Mouse (Mus musculus) MEL (cell line): ENCODE results near the gene Foxd1. TPM values are rescaled to one million over a fixed set of nuclear protein-coding genes. Genes with fewer than 3 reads are reported as not detected.

ENCODE experiments used
- DNase-seq: peaks from one replicate; pipeline ENCODE4 v3.0.0; 2011; ENCODE audit warnings: low read depth, low spot score
- H3K27ac ChIP-seq: 2 replicates; pipeline ENCODE4 v1.5.1; 2012; ENCODE audit warnings: low read depth, mild to moderate bottlenecking, control low read depth, low read length, moderate library complexity; ENCODE audit not compliant: control insufficient read depth
- H3K27me3 ChIP-seq, 2 experiments: fragments of 150-350 bp in 1 of 2; sonication (generic) in 1 of 2; 2 replicates each; pipeline ENCODE4 v1.6.1; 2012; ENCODE audit warnings: low read length in 2 of 2, mild to moderate bottlenecking in 2 of 2, improper control_type of control experiment in 1 of 2, moderate library complexity in 1 of 2; ENCODE audit not compliant: insufficient read depth in 2 of 2, control insufficient read depth in 1 of 2
- H3K36me3 ChIP-seq, 2 experiments: 2 replicates each; pipeline ENCODE4 v1.6.1; 2012 to 2014; ENCODE audit warnings: low read length in 2 of 2, improper control_type of control experiment in 1 of 2, inconsistent platforms in 1 of 2, mild to moderate bottlenecking in 1 of 2; ENCODE audit not compliant: insufficient read depth in 2 of 2, control insufficient read depth in 1 of 2
- H3K4me1 ChIP-seq, 2 experiments: fragments of 150-350 bp in 1 of 2; sonication (generic) in 1 of 2; 2 replicates each; pipeline ENCODE4 v1.6.1; 2012; ENCODE audit warnings: low read length in 2 of 2, improper control_type of control experiment in 1 of 2, mild to moderate bottlenecking in 1 of 2; ENCODE audit not compliant: insufficient read depth in 2 of 2, control insufficient read depth in 1 of 2
- H3K4me3 ChIP-seq, 2 experiments: fragments of 150-350 bp in 1 of 2; sonication (generic) in 1 of 2; 2 replicates each; pipeline ENCODE4 v1.5.1; 2012; ENCODE audit warnings: low read depth in 2 of 2, low read length in 2 of 2, mild to moderate bottlenecking in 2 of 2, moderate library complexity in 2 of 2, control low read depth in 1 of 2, improper control_type of control experiment in 1 of 2; ENCODE audit not compliant: control insufficient read depth in 1 of 2, insufficient read depth in 1 of 2
- H3K79me2 ChIP-seq: 2 replicates; pipeline ENCODE4 v1.6.1; 2012; ENCODE audit warnings: mild to moderate bottlenecking, low read length, moderate library complexity; ENCODE audit not compliant: control insufficient read depth, poor library complexity, insufficient read depth
- H3K9ac ChIP-seq: 2 replicates; pipeline ENCODE4 v1.6.1; 2012; ENCODE audit warnings: low read depth, mild to moderate bottlenecking, control low read depth, low read length, moderate library complexity; ENCODE audit not compliant: control insufficient read depth, poor library complexity, severe bottlenecking
- H3K9me3 ChIP-seq: fragments of 150-350 bp; sonication (generic); replicated peaks from 2 replicates; pipeline ENCODE4 v1.6.1; 2012; ENCODE audit warnings: mild to moderate bottlenecking, low read length, improper control_type of control experiment, moderate library complexity; ENCODE audit not compliant: insufficient read depth
- BHLHE40 ChIP-seq: IDR thresholded peaks from 2 replicates; pipeline ENCODE4 v1.6.1; 2012; ENCODE audit warnings: low read depth, mild to moderate bottlenecking, inconsistent platforms, low read length, improper control_type of control experiment, borderline replicate concordance
- CTCF ChIP-seq, 3 experiments: IDR thresholded peaks in 2 of 3; conservative IDR thresholded peaks in 1 of 3; 2 replicates each; pipeline ENCODE4 v1.5.1; 2011 to 2012; ENCODE audit warnings: low read length in 3 of 3, low read depth in 2 of 3, mild to moderate bottlenecking in 2 of 3, improper control_type of control experiment in 1 of 3, inconsistent platforms in 1 of 3, mixed read lengths in 1 of 3, moderate library complexity in 1 of 3; ENCODE audit not compliant: control insufficient read depth in 1 of 3, insufficient read depth in 1 of 3, poor library complexity in 1 of 3, severe bottlenecking in 1 of 3
- E2F4 ChIP-seq: IDR thresholded peaks from 2 replicates; pipeline ENCODE4 v1.6.1; 2011; ENCODE audit warnings: low read depth, low read length, improper control_type of control experiment, borderline replicate concordance
- JUND ChIP-seq: IDR thresholded peaks from 2 replicates; pipeline ENCODE4 v1.6.1; 2011; ENCODE audit warnings: low read depth, mild to moderate bottlenecking, improper control_type of control experiment, low read length
- KAT2A ChIP-seq: conservative IDR thresholded peaks from 2 replicates; pipeline ENCODE4 v1.6.1; 2012; ENCODE audit warnings: low read depth, low read length, improper control_type of control experiment, inconsistent platforms
- MAFK ChIP-seq: IDR thresholded peaks from 2 replicates; pipeline ENCODE4 v1.6.1; 2011; ENCODE audit warnings: low read depth, mild to moderate bottlenecking, low read length, improper control_type of control experiment, borderline replicate concordance
- MAX ChIP-seq: IDR thresholded peaks from 2 replicates; pipeline ENCODE4 v1.6.1; 2011; ENCODE audit warnings: low read length, improper control_type of control experiment
- MEF2A ChIP-seq: IDR thresholded peaks from 2 replicates; pipeline ENCODE4 v1.6.1; 2014; ENCODE audit warnings: low read depth, mild to moderate bottlenecking, inconsistent platforms, low read length, improper control_type of control experiment; ENCODE audit not compliant: poor library complexity, insufficient replicate concordance, severe bottlenecking; ENCODE audit errors: extremely low read depth
- MXI1 ChIP-seq: IDR thresholded peaks from 2 replicates; pipeline ENCODE4 v1.6.1; 2011; ENCODE audit warnings: mild to moderate bottlenecking, low read depth, low read length, improper control_type of control experiment
- MYB ChIP-seq: IDR thresholded peaks from 2 replicates; pipeline ENCODE4 v1.6.1; 2011; ENCODE audit warnings: mild to moderate bottlenecking, low read depth, low read length, improper control_type of control experiment
- NELFE ChIP-seq: IDR thresholded peaks from 2 replicates; pipeline ENCODE4 v1.6.1; 2011; ENCODE audit warnings: low read depth, low read length, improper control_type of control experiment
- NRF1 ChIP-seq: IDR thresholded peaks from 2 replicates; pipeline ENCODE4 v1.6.1; 2014; ENCODE audit warnings: low read depth, mild to moderate bottlenecking, inconsistent platforms, low read length, improper control_type of control experiment, moderate library complexity; ENCODE audit not compliant: poor library complexity, insufficient read depth, severe bottlenecking
- POLR2A ChIP-seq, 2 experiments: IDR thresholded peaks; 2 replicates each; pipeline ENCODE4 v1.6.1; 2011 to 2012; ENCODE audit warnings: low read length in 2 of 2, mild to moderate bottlenecking in 2 of 2, control low read depth in 1 of 2, improper control_type of control experiment in 1 of 2, low read depth in 1 of 2, moderate library complexity in 1 of 2; ENCODE audit not compliant: control insufficient read depth in 1 of 2, insufficient read depth in 1 of 2, poor library complexity in 1 of 2
- POLR2AphosphoS2 ChIP-seq: IDR thresholded peaks from 2 replicates; pipeline ENCODE4 v1.6.1; 2011; ENCODE audit warnings: low read length, improper control_type of control experiment
- RAD21 ChIP-seq: IDR thresholded peaks from 2 replicates; pipeline ENCODE4 v1.6.1; 2011; ENCODE audit warnings: mild to moderate bottlenecking, low read depth, low read length, improper control_type of control experiment
- RCOR1 ChIP-seq: IDR thresholded peaks from 2 replicates; pipeline ENCODE4 v1.6.1; 2012; ENCODE audit warnings: low read depth, mild to moderate bottlenecking, inconsistent platforms, low read length, improper control_type of control experiment
- SMC3 ChIP-seq: IDR thresholded peaks from 2 replicates; pipeline ENCODE4 v1.6.1; 2011; ENCODE audit warnings: low read depth, low read length, improper control_type of control experiment
- TAL1 ChIP-seq: IDR thresholded peaks from 2 replicates; pipeline ENCODE4 v1.6.1; 2012; ENCODE audit warnings: mild to moderate bottlenecking, inconsistent platforms, low read length, moderate library complexity, mixed read lengths
- TBP ChIP-seq: IDR thresholded peaks from 2 replicates; pipeline ENCODE4 v1.8.0; 2011; ENCODE audit warnings: low read depth, low read length, improper control_type of control experiment
- UBTF ChIP-seq: IDR thresholded peaks from 2 replicates; pipeline ENCODE4 v1.6.1; 2012; ENCODE audit warnings: low read depth, mild to moderate bottlenecking, inconsistent platforms, low read length, improper control_type of control experiment, moderate library complexity, borderline replicate concordance; ENCODE audit not compliant: insufficient read depth
- ZC3H11A ChIP-seq: IDR thresholded peaks from 2 replicates; pipeline ENCODE4 v1.6.1; 2012; ENCODE audit warnings: low read depth, mild to moderate bottlenecking, inconsistent platforms, low read length, improper control_type of control experiment
- ZNF384 ChIP-seq: IDR thresholded peaks from 2 replicates; pipeline ENCODE4 v1.6.1; 2012; ENCODE audit warnings: low read depth, mild to moderate bottlenecking, inconsistent platforms, low read length, improper control_type of control experiment
- polyA plus RNA-seq, 2 experiments: library from polyadenylated mRNA; stranded (reverse) in 1 of 2; unstranded in 1 of 2; fragments of >175 nt in 1 of 2; fragments of >200 nt in 1 of 2; gene quantifications; 2 replicates each; pipeline versions ENCODE4 v1.2.1 to v1.2.4; 2012; ENCODE audit warnings: low replicate concordance in 2 of 2, low read depth in 1 of 2; ENCODE audit not compliant: insufficient read length in 2 of 2, insufficient read depth in 1 of 2, missing spikeins in 1 of 2
- total RNA-seq: library from RNA; depleted of rRNA; stranded (reverse); fragments of 300-350 nt; gene quantifications from 2 replicates; pipeline ENCODE4 v1.2.3, GENCODE M21; 2012

The Foxd1 gene
- total and polyA plus RNA-seq, 3 experiments = not detected

- no peak overlapping the region; the same call in 1 of the 2 replicates for H3K27ac ChIP-seq
- peaks cover 48 to 60% of the 10 kb centered on the region in 2 experiments for H3K36me3 ChIP-seq
- TF ChIP-seq RCOR1 (0 out of 2 replicates have a peak, but pooled peaks have one; percentile 20), TBP (no peak)
- no peaks in the 10 kb centered on the region for H3K27me3 ChIP-seq
- H3K4me3 ChIP-seq = peak overlapping the region in 1 of 2 experiments; percentile 90; a peak in 1 of 4 replicates
- DNase-seq = peak; percentile 62
- peak overlapping the region; percentile 59 for H3K9ac ChIP-seq
- H3K79me2 ChIP-seq = peaks cover 47% of the 10 kb centered on the region
- no peaks in the 10 kb centered on the region for H3K9me3 ChIP-seq
- H3K4me1 ChIP-seq = peaks cover 9 to 20% of the 10 kb centered on the region in 2 experiments
Measured at GRCm38 (mm10) chr13:98313631-98314030, 40.4 kb upstream of the Foxd1 start.

GRCm38 (mm10) chr13:98315124-98315523, 38.9 kb upstream of the Foxd1 start:
- TF ChIP-seq MXI1 (0 out of 2 replicates have a peak, but pooled peaks have one; percentile 12), TAL1 (no peak), UBTF (no peak), MAX (0 out of 2 replicates have a peak, but pooled peaks have one; percentile 18), NELFE (peak; percentile 23; the same call in 1 of the 2 replicates), POLR2AphosphoS2 (peak; percentile 17; the same call in 1 of the 2 replicates)
- H3K4me1 ChIP-seq = peaks cover 9 to 21% of the 10 kb centered on the region in 2 experiments
- H3K9me3 ChIP-seq = no peaks in the 10 kb centered on the region
- DNase-seq = no peak
- peak overlapping the region; percentile 56 to 90 for H3K4me3 ChIP-seq
- H3K9ac ChIP-seq = peak overlapping the region; percentile 98
- H3K27me3 ChIP-seq = no peaks in the 10 kb centered on the region
- peak overlapping the region; percentile 40; the same call in 1 of the 2 replicates for H3K27ac ChIP-seq
- H3K36me3 ChIP-seq = peaks cover 45 to 54% of the 10 kb centered on the region in 2 experiments
- peaks cover 47% of the 10 kb centered on the region for H3K79me2 ChIP-seq

GRCm38 (mm10) chr13:98316140-98316479, 37.9 kb upstream of the Foxd1 start:
- H3K36me3 ChIP-seq = peaks cover 36 to 46% of the 10 kb centered on the region in 2 experiments
- no peaks in the 10 kb centered on the region for H3K9me3 ChIP-seq

More at GRCm38 (mm10) chr13:98316140-98316479, 37.9 kb upstream of the Foxd1 start:
- Histone ChIP-seq H3K27me3 (no peaks in the 10 kb centered on the region), H3K4me3 (peak overlapping the region; percentile 63 to 90), H3K79me2 (peaks cover 44% of the 10 kb centered on the region), H3K9ac (peak overlapping the region; percentile 98), H3K27ac (peak overlapping the region; percentile 72), H3K4me1 (peaks cover 9 to 21% of the 10 kb centered on the region in 2 experiments)
- no peak for DNase-seq
- TF ChIP-seq RAD21 = no peak
- no peak for TF ChIP-seq MAX
- no peak for TF ChIP-seq MEF2A
- TF ChIP-seq POLR2AphosphoS2 = no peak
- no peak for TF ChIP-seq MXI1
- TF ChIP-seq JUND = no peak
- TF ChIP-seq MYB = no peak
- no peak for TF ChIP-seq SMC3
- TF ChIP-seq KAT2A = no peak
- no peak for TF ChIP-seq E2F4
- no peak for TF ChIP-seq BHLHE40
- no peak for TF ChIP-seq NRF1
- peak; percentile 28; the same call in 1 of the 2 replicates for TF ChIP-seq ZNF384
- TF ChIP-seq POLR2A (IDR thresholded peaks at IDR 0.05; ENCODE audit: control insufficient read depth in 1 of 2, insufficient read depth in 1 of 2, low read depth in 1 of 2, low read length in 2 of 2, poor library complexity in 1 of 2) = no peak
- TF ChIP-seq ZC3H11A = no peak
- TF ChIP-seq UBTF = 0 out of 2 replicates have a peak, but pooled peaks have one; percentile 21
- TF ChIP-seq CTCF (IDR thresholded peaks at IDR 0.05 in 2 of 3, conservative IDR thresholded peaks at IDR 0.05 in 1 of 3; ENCODE audit: control insufficient read depth in 1 of 3, insufficient read depth in 1 of 3, low read depth in 2 of 3, low read length in 3 of 3, poor library complexity in 1 of 3, severe bottlenecking in 1 of 3) = no peak
- no peak for TF ChIP-seq MAFK
